7 mouse cellular contexts compared by ENCODE assay signal in genomic region chr13:23554393-23554792, GRCm38 (mm10). TPM values are rescaled to one million over a fixed set of nuclear protein-coding genes. Genes with fewer than 3 reads are reported as not detected.
DNase-seq lines count a peak whose midpoint lies in the region; ATAC-seq and TF ChIP-seq lines count a peak whose summit lies in the region.

No protein-coding gene starts in this region.

- H3K27me3 ChIP-seq in lung, postnatal 0 days (replicated peaks; ENCODE audit: insufficient read depth, low read length) = no peaks in the 10 kb centered on the region
- H3K27me3 ChIP-seq in forebrain, embryonic 11.5 days (ENCODE audit: control insufficient read depth, insufficient read depth, low read length) = no peaks in the 10 kb centered on the region
- no peaks in the 10 kb centered on the region for H3K27me3 ChIP-seq in limb, embryonic 15.5 days
- no peaks in the 10 kb centered on the region for H3K27me3 ChIP-seq in thymus, adult 2 months (ENCODE audit: control insufficient read depth, insufficient read depth, low read length)

- no peak; the same call in 1 of the 2 replicates for TF ChIP-seq EP300 in lung, postnatal 0 days (IDR thresholded peaks at IDR 0.05)

- 15% methylated on average over 9 of the region's 9 CpGs for WGBS in lung, postnatal 0 days
- 27% methylated on average over 9 of the region's 9 CpGs for WGBS in forebrain, embryonic 11.5 days
- 17% methylated on average over 9 of the region's 9 CpGs for WGBS in limb, embryonic 15.5 days
- WGBS in thymus, adult 2 months = 23% methylated on average over 9 of the region's 9 CpGs

- peak overlapping the region; percentile 98 for H3K4me2 ChIP-seq in lung, postnatal 0 days (replicated peaks; ENCODE audit: low read depth, low read length)
- H3K4me2 ChIP-seq in forebrain, embryonic 11.5 days (ENCODE audit: low read depth, low read length, severe bottlenecking) = peak overlapping the region; percentile 90; the same call in 1 of the 2 replicates
- H3K4me2 ChIP-seq in limb, embryonic 15.5 days = peak overlapping the region; percentile 92

- H3K27ac ChIP-seq in lung, postnatal 0 days (ENCODE audit: low read length) = peak overlapping the region; percentile 94
- H3K27ac ChIP-seq in forebrain, embryonic 11.5 days (ENCODE audit: low read depth, low read length) = peak overlapping the region; percentile 100
- peak overlapping the region; percentile 97 for H3K27ac ChIP-seq in limb, embryonic 15.5 days
- no peak overlapping the region; the same call in 1 of the 2 replicates for H3K27ac ChIP-seq in thymus, adult 2 months (ENCODE audit: control insufficient read depth, insufficient read depth, low read length)

- DNase-seq in lung, postnatal 0 days (ENCODE audit: low spot score) = no peak
- no peak for DNase-seq in lung, postnatal 14 days
- no peak for DNase-seq in forebrain, embryonic 11.5 days (ENCODE audit: low spot score)
- peak; percentile 38 for DNase-seq in yolk sac, embryonic 10.5 days (ENCODE audit: low spot score)
- DNase-seq in thymus, adult 2 months = no peak
- no peak for DNase-seq in spleen, postnatal 14 days (ENCODE audit: low spot score in 2 of 2)

- no peaks in the 10 kb centered on the region for H3K9me3 ChIP-seq in lung, postnatal 0 days (ENCODE audit: low read length)
- H3K9me3 ChIP-seq in forebrain, embryonic 11.5 days (ENCODE audit: control insufficient read depth, low read length) = no peaks in the 10 kb centered on the region
- no peaks in the 10 kb centered on the region for H3K9me3 ChIP-seq in limb, embryonic 15.5 days

- H3K36me3 ChIP-seq in lung, postnatal 0 days (ENCODE audit: insufficient read depth, low read length) = no peaks in the 10 kb centered on the region
- H3K36me3 ChIP-seq in forebrain, embryonic 11.5 days (ENCODE audit: control insufficient read depth, insufficient read depth, low read length) = no peaks in the 10 kb centered on the region
- no peaks in the 10 kb centered on the region for H3K36me3 ChIP-seq in limb, embryonic 15.5 days
- no peaks in the 10 kb centered on the region for H3K36me3 ChIP-seq in thymus, adult 2 months (ENCODE audit: control insufficient read depth, insufficient read depth, low read length)

- TF ChIP-seq CTCF in lung, postnatal 0 days (IDR thresholded peaks at IDR 0.05) = no peak
- TF ChIP-seq CTCF in thymus, adult 2 months (IDR thresholded peaks at IDR 0.05; ENCODE audit: borderline replicate concordance, control insufficient read depth, extremely low read depth, insufficient read depth, low read length, poor library complexity) = no peak

- peak overlapping the region; percentile 56 for H3K4me3 ChIP-seq in lung, postnatal 0 days (ENCODE audit: low read depth, low read length)
- H3K4me3 ChIP-seq in forebrain, embryonic 11.5 days (ENCODE audit: low read depth, low read length) = peak overlapping the region; percentile 59
- peak overlapping the region; percentile 56 for H3K4me3 ChIP-seq in limb, embryonic 15.5 days
- no peak overlapping the region for H3K4me3 ChIP-seq in thymus, adult 2 months (ENCODE audit: control insufficient read depth, insufficient read depth, low read length)

- no peak for TF ChIP-seq POLR2A in thymus, adult 2 months (IDR thresholded peaks at IDR 0.05; ENCODE audit: control insufficient read depth, extremely low read depth, insufficient read depth, low read length, poor library complexity)

- no peak for ATAC-seq in lung, postnatal 0 days
- ATAC-seq in forebrain, embryonic 11.5 days (replicated peaks; ENCODE audit: low FRiP score) = no peak
- ATAC-seq in limb, embryonic 15.5 days (ENCODE audit: insufficient number of reproducible peaks, low FRiP score, low TSS enrichment, low read depth) = no peak

- H3K9ac ChIP-seq in lung, postnatal 0 days (replicated peaks; ENCODE audit: low read depth) = peak overlapping the region; percentile 66
- peak overlapping the region; percentile 94 for H3K9ac ChIP-seq in forebrain, embryonic 11.5 days (ENCODE audit: low read length)
- 0 out of 2 replicates have a peak overlapping the region, but pooled peaks have one; percentile 64 for H3K9ac ChIP-seq in limb, embryonic 15.5 days

- no peaks in the 10 kb centered on the region for H3K4me1 ChIP-seq in lung, postnatal 0 days (ENCODE audit: insufficient read depth, low read depth, low read length)
- H3K4me1 ChIP-seq in forebrain, embryonic 11.5 days (replicated peaks; ENCODE audit: control insufficient read depth, insufficient read depth, low read length) = peaks cover 2% of the 10 kb centered on the region; the same call in 1 of the 2 replicates
- H3K4me1 ChIP-seq in limb, embryonic 15.5 days = peaks cover 20% of the 10 kb centered on the region
- no peaks in the 10 kb centered on the region for H3K4me1 ChIP-seq in thymus, adult 2 months (replicated peaks; ENCODE audit: control insufficient read depth, insufficient read depth, low read length)

RNA-seq across cellular contexts. Expression of gene Hist1h1d, which starts 1.3 kb away (rescaled TPM):
- 0.11 TPM in 2 replicates for polyA plus RNA-seq in lung, postnatal 0 days (2015; fragmentation: Nextera tagmentation; extraction: Ambion mirVana)
- 0.87 and 0.92 TPM in 2 replicates for polyA plus RNA-seq in forebrain, embryonic 11.5 days (2014; fragmentation: Nextera tagmentation; extraction: Ambion mirVana)
- 0.32 and 0.51 TPM in 2 replicates for polyA plus RNA-seq in limb, embryonic 15.5 days (2015; fragmentation: Nextera tagmentation; extraction: Ambion mirVana)
- polyA plus RNA-seq in thymus, adult 2 months (2012; rRNA removed) = 1.9 and 2.9 TPM in 2 replicates

RNA-seq across cellular contexts. Expression of gene Hist1h4f, which starts 2.9 kb away (rescaled TPM):
- 0.55 TPM in 1 of 2 replicates, not detected in the other for polyA plus RNA-seq in lung, postnatal 0 days (2015; fragmentation: Nextera tagmentation; extraction: Ambion mirVana)
- polyA plus RNA-seq in forebrain, embryonic 11.5 days (2014; fragmentation: Nextera tagmentation; extraction: Ambion mirVana) = 1.2 and 1.3 TPM in 2 replicates
- polyA plus RNA-seq in limb, embryonic 15.5 days (2015; fragmentation: Nextera tagmentation; extraction: Ambion mirVana) = 0.65 and 0.95 TPM in 2 replicates
- polyA plus RNA-seq in thymus, adult 2 months (2012; rRNA removed) = 208 and 221 TPM in 2 replicates

RNA-seq across cellular contexts. Expression of gene Hist1h3e, which starts 7.8 kb away (rescaled TPM):
- polyA plus RNA-seq in lung, postnatal 0 days (2015; fragmentation: Nextera tagmentation; extraction: Ambion mirVana) = 1.6 and 1.7 TPM in 2 replicates
- 6.7 and 10.4 TPM in 2 replicates for polyA plus RNA-seq in forebrain, embryonic 11.5 days (2014; fragmentation: Nextera tagmentation; extraction: Ambion mirVana)
- 2.1 and 4.8 TPM in 2 replicates for polyA plus RNA-seq in limb, embryonic 15.5 days (2015; fragmentation: Nextera tagmentation; extraction: Ambion mirVana)
- 245 and 339 TPM in 2 replicates for polyA plus RNA-seq in thymus, adult 2 months (2012; rRNA removed)

RNA-seq across cellular contexts. Expression of gene Hist1h3f, which starts 10.5 kb away (rescaled TPM):
- 0.32 and 0.33 TPM in 2 replicates for polyA plus RNA-seq in lung, postnatal 0 days (2015; fragmentation: Nextera tagmentation; extraction: Ambion mirVana)
- 0.92 and 1.4 TPM in 2 replicates for polyA plus RNA-seq in forebrain, embryonic 11.5 days (2014; fragmentation: Nextera tagmentation; extraction: Ambion mirVana)
- polyA plus RNA-seq in limb, embryonic 15.5 days (2015; fragmentation: Nextera tagmentation; extraction: Ambion mirVana) = 1.1 TPM in 1 of 2 replicates, not detected in the other
- 72.3 and 87.8 TPM in 2 replicates for polyA plus RNA-seq in thymus, adult 2 months (2012; rRNA removed)

RNA-seq across cellular contexts. Expression of gene Hist1h2bh, which starts 11.2 kb away (rescaled TPM):
- polyA plus RNA-seq in lung, postnatal 0 days (2015; fragmentation: Nextera tagmentation; extraction: Ambion mirVana) = 0.12 TPM in 1 of 2 replicates, not detected in the other
- polyA plus RNA-seq in forebrain, embryonic 11.5 days (2014; fragmentation: Nextera tagmentation; extraction: Ambion mirVana) = 0.85 and 1.2 TPM in 2 replicates
- polyA plus RNA-seq in limb, embryonic 15.5 days (2015; fragmentation: Nextera tagmentation; extraction: Ambion mirVana) = 0.77 and 0.83 TPM in 2 replicates
- polyA plus RNA-seq in thymus, adult 2 months (2012; rRNA removed) = 37.8 and 51.2 TPM in 2 replicates

Comparison
In these comparisons a context has a peak if more than half of its experiments do, and no peak if none do; other contexts are left out.
1. RNA of gene Hist1h4f, which starts 2.9 kb away (polyA plus RNA-seq): 208 to 221 TPM in thymus, adult 2 months; 1.2 to 1.3 TPM in forebrain, embryonic 11.5 days, 0.65 to 0.95 TPM in limb, embryonic 15.5 days and 0.55 TPM in lung, postnatal 0 days; every median in the first group is over 10 times any median in the second.
2. RNA of gene Hist1h3e, which starts 7.8 kb away (polyA plus RNA-seq): 245 to 339 TPM in thymus, adult 2 months; 6.7 to 10.4 TPM in forebrain, embryonic 11.5 days, 2.1 to 4.8 TPM in limb, embryonic 15.5 days and 1.6 to 1.7 TPM in lung, postnatal 0 days; every median in the first group is over 10 times any median in the second.
3. Peak in every context shown above with its lines, with median percentiles within 50 percentile points of each other: H3K4me2 ChIP-seq and H3K9ac ChIP-seq.